Mouse (Mus musculus) testis, adult 2 months (tissue): ENCODE measurements around the gene Hoxb5. TPM values are rescaled to one million over a fixed set of nuclear protein-coding genes. Genes with fewer than 3 reads are reported as not detected.

Experiments used
- H3K27ac ChIP-seq: fragments of 200-500 bp; 2 replicates; pipeline ENCODE4 v1.5.1; 2012; ENCODE audit warnings: low read depth, low read length; ENCODE audit not compliant: control insufficient read depth, insufficient read depth
- H3K27me3 ChIP-seq: fragments of 200-500 bp; 2 replicates; pipeline ENCODE4 v1.6.1; 2012; ENCODE audit warnings: mild to moderate bottlenecking, low read length, moderate library complexity; ENCODE audit not compliant: control insufficient read depth, insufficient read depth
- H3K36me3 ChIP-seq: fragments of 200-500 bp; 2 replicates; pipeline ENCODE4 v1.6.1; 2012; ENCODE audit warnings: mild to moderate bottlenecking, low read length; ENCODE audit not compliant: control insufficient read depth, insufficient read depth
- H3K4me1 ChIP-seq: fragments of 200-500 bp; 2 replicates; pipeline ENCODE4 v1.6.1; 2012; ENCODE audit warnings: low read length; ENCODE audit not compliant: control insufficient read depth, insufficient read depth
- H3K4me3 ChIP-seq: fragments of 200-500 bp; 2 replicates; pipeline ENCODE4 v1.5.1; 2012; ENCODE audit warnings: low read depth, mild to moderate bottlenecking, low read length, moderate library complexity, mixed read lengths; ENCODE audit not compliant: control insufficient read depth
- CTCF ChIP-seq: fragments of 200-500 bp; IDR thresholded peaks from 2 replicates; pipeline ENCODE4 v1.5.1; 2012; ENCODE audit warnings: low read depth, mild to moderate bottlenecking, inconsistent platforms, low read length, moderate library complexity; ENCODE audit not compliant: control insufficient read depth, insufficient read depth, insufficient replicate concordance
- POLR2A ChIP-seq: fragments of 200-500 bp; IDR thresholded peaks from 2 replicates; pipeline ENCODE4 v1.6.1; 2012; ENCODE audit warnings: low read depth, mild to moderate bottlenecking, inconsistent platforms, low read length, moderate library complexity; ENCODE audit not compliant: control insufficient read depth
- polyA plus RNA-seq: library from polyadenylated mRNA; depleted of rRNA; stranded (reverse); fragments of >200 nt; gene quantifications from 2 replicates; pipeline ENCODE4 v1.2.3, GENCODE M21; 2012

Gene Hoxb5
- polyA plus RNA-seq, 1 experiment: 0.14 TPM

- Histone ChIP-seq H3K27ac (no peak overlapping the region), H3K4me3 (no peak overlapping the region), H3K4me1 (peaks cover 15% of the 10 kb centered on the region), H3K27me3 (peaks cover 8% of the 10 kb centered on the region), H3K36me3 (no peaks in the 10 kb centered on the region)
- TF ChIP-seq POLR2A: no peak
- TF ChIP-seq CTCF: no peak
Measured at GRCm38 (mm10) chr11:96297428-96297827, 5.7 kb upstream of the Hoxb5 start.

GRCm38 (mm10) chr11:96297968-96298635 lies 5.0 kb upstream of the Hoxb5 start:
- H3K27me3 ChIP-seq: peaks cover 10% of the 10 kb centered on the region
- peaks cover 15% of the 10 kb centered on the region for H3K4me1 ChIP-seq
- H3K4me3 ChIP-seq: no peak overlapping the region
- H3K27ac ChIP-seq: no peak overlapping the region
- H3K36me3 ChIP-seq: no peaks in the 10 kb centered on the region
- TF ChIP-seq POLR2A (no peak), CTCF (no peak)

GRCm38 (mm10) chr11:96298895-96299667 lies 4.1 kb upstream of the Hoxb5 start:
- Histone ChIP-seq H3K27ac (no peak overlapping the region), H3K4me1 (peaks cover 21% of the 10 kb centered on the region), H3K27me3 (peaks cover 10% of the 10 kb centered on the region), H3K36me3 (no peaks in the 10 kb centered on the region), H3K4me3 (no peak overlapping the region)
- no peak for TF ChIP-seq CTCF
- no peak for TF ChIP-seq POLR2A

- H3K27ac ChIP-seq: no peak overlapping the region
- H3K4me1 ChIP-seq: peaks cover 25% of the 10 kb centered on the region
- H3K36me3 ChIP-seq: no peaks in the 10 kb centered on the region
- H3K4me3 ChIP-seq: no peak overlapping the region
- TF ChIP-seq CTCF (no peak), POLR2A (no peak)
- H3K27me3 ChIP-seq: peaks cover 15% of the 10 kb centered on the region
Measured at GRCm38 (mm10) chr11:96299781-96300180, 3.4 kb upstream of the Hoxb5 start.

GRCm38 (mm10) chr11:96300354-96301063 lies 2.6 kb upstream of the Hoxb5 start:
- Histone ChIP-seq H3K27ac (no peak overlapping the region), H3K27me3 (peaks cover 18% of the 10 kb centered on the region), H3K36me3 (no peaks in the 10 kb centered on the region), H3K4me3 (no peak overlapping the region; the same call in 1 of the 2 replicates), H3K4me1 (peaks cover 24% of the 10 kb centered on the region)
- TF ChIP-seq POLR2A: no peak
- no peak for TF ChIP-seq CTCF

GRCm38 (mm10) chr11:96301064-96301431 lies 2.1 kb upstream of the Hoxb5 start:
- TF ChIP-seq POLR2A (no peak), CTCF (no peak)
- Histone ChIP-seq H3K36me3 (no peaks in the 10 kb centered on the region), H3K4me3 (no peak overlapping the region), H3K4me1 (peaks cover 22% of the 10 kb centered on the region), H3K27me3 (peaks cover 18% of the 10 kb centered on the region), H3K27ac (no peak overlapping the region)

- Histone ChIP-seq H3K27me3 (peaks cover 18% of the 10 kb centered on the region), H3K4me3 (no peak overlapping the region), H3K4me1 (peaks cover 22% of the 10 kb centered on the region), H3K27ac (no peak overlapping the region), H3K36me3 (no peaks in the 10 kb centered on the region)
- TF ChIP-seq CTCF: no peak
- no peak for TF ChIP-seq POLR2A
Measured at GRCm38 (mm10) chr11:96301837-96302236, 1.3 kb upstream of the Hoxb5 start.
